ENCODE assay signal across 19 mouse cellular contexts in the genomic region with DNA sequence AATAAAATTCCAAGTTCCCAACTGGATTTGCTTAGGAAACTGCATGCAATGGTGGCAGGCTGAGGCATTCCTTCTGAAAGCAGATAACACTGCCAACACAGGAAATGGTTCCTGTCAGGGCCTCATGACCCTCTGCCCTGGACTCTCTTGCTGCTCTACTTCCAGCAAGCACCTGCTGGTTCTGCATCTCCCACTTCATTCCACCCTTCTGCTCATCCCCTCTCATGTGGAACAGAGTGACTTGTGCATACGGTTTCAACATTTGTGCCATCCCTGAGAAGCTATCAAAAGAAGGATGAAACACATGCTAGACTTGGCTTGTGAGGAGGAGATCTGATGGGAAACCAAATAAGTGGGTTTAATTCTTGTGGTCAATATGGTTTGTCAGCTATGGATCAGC.
DNase-seq lines count a peak whose midpoint lies in the region; ATAC-seq lines count a peak whose summit lies in the region.
"Had no signal": no experiment of that assay in that cellular context is flagged by ENCODE, and none has a peak within 500 bp of the region (broad histone marks: within the 10 kb centered on the region; RNA-seq: fewer than 3 reads in every experiment).

No protein-coding gene starts in this region.

- DNase-seq in frontal cortex, postnatal 14 days (ENCODE audit: low spot score in 2 of 2): no peak
- peak; percentile 6 for DNase-seq in kidney, postnatal 10 days
- no peak for DNase-seq in kidney, adult 18-20 months
- DNase-seq in layer of hippocampus, postnatal 14 days (ENCODE audit: low spot score in 2 of 2): peak; percentile 6 to 10
- no peak for DNase-seq in layer of hippocampus, postnatal 10 days (ENCODE audit: low spot score in 2 of 2)
- DNase-seq: adrenal gland, postnatal 25 days; cerebellum, adult 8-10 months; heart, postnatal 10 days; liver; lung, adult 2 months; lung, postnatal 10 days; midbrain, embryonic 14.5 days; retina, postnatal 1 day; right cerebral cortex, postnatal 14 days had no signal

- peak; percentile 53 for ATAC-seq in frontal cortex, adult (ENCODE audit: low TSS enrichment)
- ATAC-seq in megakaryocyte, adult 5-6 weeks (ENCODE audit: poor library complexity, severe bottlenecking): no peak
- ATAC-seq: CD4-positive, CD25-positive, alpha-beta regulatory T cell, adult 4 months; forebrain, embryonic 15.5 days; intestine, postnatal 0 days had no signal

Comparison
In these comparisons a context has a peak if more than half of its experiments do, and no peak if none do; other contexts are left out.
1. DNase-seq: peak in kidney, postnatal 10 days (single experiment) and layer of hippocampus, postnatal 14 days (2 of 2); none in frontal cortex, postnatal 14 days (0 of 2), kidney, adult 18-20 months (single experiment) and layer of hippocampus, postnatal 10 days (0 of 2).